Mouse (Mus musculus) myocyte (in vitro differentiated cells): ENCODE results near the gene Prdm13. TPM values are rescaled to one million over a fixed set of nuclear protein-coding genes. Genes with fewer than 3 reads are reported as not detected.
A peak's percentile ranks its signal among the peaks of the same experiment; 100 is the strongest.

ENCODE experiments used
- H3K27me3 ChIP-seq: one replicate; pipeline ENCODE4 v1.6.1; 2011; ENCODE audit not compliant: control insufficient read depth, insufficient read depth, insufficient read length
- H3K36me3 ChIP-seq: one replicate; pipeline ENCODE4 v1.6.1; 2011; ENCODE audit not compliant: control insufficient read depth, insufficient read depth
- H3K4me2 ChIP-seq: one replicate; pipeline ENCODE4 v1.6.1; 2011; ENCODE audit warnings: low read depth, control low read depth
- H3K4me3 ChIP-seq: one replicate; pipeline ENCODE4 v1.5.1; 2011; ENCODE audit warnings: mild to moderate bottlenecking, control low read depth, moderate library complexity
- H3K79me2 ChIP-seq: one replicate; pipeline ENCODE4 v1.6.1; 2011; ENCODE audit not compliant: control insufficient read depth, insufficient read depth
- H3ac ChIP-seq: one replicate; pipeline ENCODE4 v1.6.1; 2011; ENCODE audit not compliant: control insufficient read depth, insufficient read length
- CEBPB ChIP-seq: IDR thresholded peaks from 2 replicates; pipeline ENCODE4 v1.6.1; 2011; ENCODE audit warnings: mild to moderate bottlenecking, moderate library complexity; ENCODE audit not compliant: poor library complexity, insufficient read depth, severe bottlenecking
- E2F4 ChIP-seq: IDR thresholded peaks from one replicate; pipeline ENCODE4 v1.6.1; 2011; ENCODE audit warnings: mild to moderate bottlenecking, control low read depth, moderate library complexity; ENCODE audit not compliant: insufficient read depth
- MAX ChIP-seq: IDR thresholded peaks from one replicate; pipeline ENCODE4 v1.6.1; 2011; ENCODE audit warnings: low read depth, mild to moderate bottlenecking, control low read depth
- MYOD1 ChIP-seq, 3 experiments: IDR thresholded peaks; one replicate each; pipeline ENCODE4 v1.6.1; 2011; ENCODE audit warnings: control low read depth in 2 of 3, low read depth in 2 of 3, mild to moderate bottlenecking in 2 of 3, moderate library complexity in 1 of 3; ENCODE audit not compliant: insufficient read length in 2 of 3, control insufficient read depth in 1 of 3
- MYOG ChIP-seq, 3 experiments: IDR thresholded peaks; one replicate each; pipeline ENCODE4 v1.6.1; 2011; ENCODE audit warnings: control low read depth in 2 of 3, low read depth in 2 of 3, mild to moderate bottlenecking in 2 of 3; ENCODE audit not compliant: insufficient read length in 2 of 3, control insufficient read depth in 1 of 3, insufficient read depth in 1 of 3
- POLR2A ChIP-seq: IDR thresholded peaks from one replicate; pipeline ENCODE4 v1.6.1; 2011; ENCODE audit warnings: low read depth, mild to moderate bottlenecking, control low read depth, moderate library complexity; ENCODE audit not compliant: insufficient read length
- POLR2AphosphoS2 ChIP-seq: IDR thresholded peaks from one replicate; pipeline ENCODE4 v1.6.1; 2011; ENCODE audit warnings: low read depth, control low read depth; ENCODE audit not compliant: insufficient read length
- REST ChIP-seq: IDR thresholded peaks from one replicate; pipeline ENCODE4 v1.6.1; 2011; ENCODE audit warnings: mild to moderate bottlenecking, control low read depth, moderate library complexity; ENCODE audit not compliant: insufficient read depth, insufficient read length
- SRF ChIP-seq: IDR thresholded peaks from one replicate; pipeline ENCODE4 v1.6.1; 2011; ENCODE audit warnings: low read depth; ENCODE audit not compliant: control insufficient read depth, insufficient read length
- TCF12 ChIP-seq: IDR thresholded peaks from one replicate; pipeline ENCODE4 v1.6.1; 2011; ENCODE audit warnings: mild to moderate bottlenecking, control low read depth; ENCODE audit not compliant: poor library complexity, insufficient read depth, severe bottlenecking
- TCF3 ChIP-seq: IDR thresholded peaks from one replicate; pipeline ENCODE4 v1.6.1; 2011; ENCODE audit warnings: low read depth, control low read depth; ENCODE audit not compliant: insufficient read length
- USF1 ChIP-seq: IDR thresholded peaks from one replicate; pipeline ENCODE4 v1.6.1; 2011; ENCODE audit warnings: low read depth, mild to moderate bottlenecking, control low read depth, moderate library complexity
- polyA plus RNA-seq: library from polyadenylated mRNA; unstranded; fragments of >200 nt; fragmentation: generic; extraction: Trizol; gene quantifications from one replicate; pipeline ENCODE4 v1.2.1, GENCODE M21; 2012; ENCODE audit warnings: missing spikeins

The Prdm13 gene
- polyA plus RNA-seq, 1 experiment: not detected

- Histone ChIP-seq H3K79me2 (no peaks in the 10 kb centered on the region), H3K4me2 (peak overlapping the region; percentile 16), H3K27me3 (no peaks in the 10 kb centered on the region), H3K4me3 (no peak overlapping the region), H3ac (no peak overlapping the region), H3K36me3 (no peaks in the 10 kb centered on the region)
- TF ChIP-seq REST (peak; percentile 87), MYOD1 (IDR thresholded peaks at IDR 0.05; ENCODE audit: control insufficient read depth in 1 of 3, insufficient read length in 2 of 3, low read depth in 2 of 3) (peak in 1 of 3 experiments; percentile 23), MAX (peak; percentile 96), MYOG (IDR thresholded peaks at IDR 0.05; ENCODE audit: control insufficient read depth in 1 of 3, insufficient read depth in 1 of 3, insufficient read length in 2 of 3, low read depth in 2 of 3) (peak in 1 of 3 experiments; percentile 53), SRF (no peak)
Measured at GRCm38 (mm10) chr4:21712147-21712546, 26.4 kb upstream of the Prdm13 start.

GRCm38 (mm10) chr4:21705046-21705445, 19.3 kb upstream of the Prdm13 start:
- Histone ChIP-seq H3K4me3 (no peak overlapping the region), H3K36me3 (no peaks in the 10 kb centered on the region), H3K27me3 (no peaks in the 10 kb centered on the region), H3K79me2 (no peaks in the 10 kb centered on the region), H3K4me2 (no peak overlapping the region), H3ac (no peak overlapping the region)
- TF ChIP-seq REST (no peak), POLR2A (no peak), TCF3 (no peak), MAX (no peak), CEBPB (no peak), E2F4 (no peak), SRF (no peak), POLR2AphosphoS2 (no peak), MYOG (IDR thresholded peaks at IDR 0.05; ENCODE audit: control insufficient read depth in 1 of 3, insufficient read depth in 1 of 3, insufficient read length in 2 of 3, low read depth in 2 of 3) (no peak)

GRCm38 (mm10) chr4:21695638-21696254, 10.0 kb upstream of the Prdm13 start:
- peaks cover 5% of the 10 kb centered on the region for H3K27me3 ChIP-seq
- TF ChIP-seq MAX (no peak), TCF3 (no peak), MYOG (IDR thresholded peaks at IDR 0.05; ENCODE audit: control insufficient read depth in 1 of 3, insufficient read depth in 1 of 3, insufficient read length in 2 of 3, low read depth in 2 of 3) (no peak), USF1 (no peak), REST (no peak), E2F4 (no peak), POLR2AphosphoS2 (no peak), TCF12 (no peak), POLR2A (no peak), SRF (no peak), MYOD1 (IDR thresholded peaks at IDR 0.05; ENCODE audit: control insufficient read depth in 1 of 3, insufficient read length in 2 of 3, low read depth in 2 of 3) (no peak), CEBPB (no peak)

GRCm38 (mm10) chr4:21690221-21690620, 4.5 kb upstream of the Prdm13 start:
- TF ChIP-seq POLR2A (no peak), TCF12 (no peak), USF1 (no peak), TCF3 (no peak), MAX (no peak), REST (no peak), CEBPB (no peak), POLR2AphosphoS2 (no peak), MYOG (IDR thresholded peaks at IDR 0.05; ENCODE audit: control insufficient read depth in 1 of 3, insufficient read depth in 1 of 3, insufficient read length in 2 of 3, low read depth in 2 of 3) (no peak), MYOD1 (IDR thresholded peaks at IDR 0.05; ENCODE audit: control insufficient read depth in 1 of 3, insufficient read length in 2 of 3, low read depth in 2 of 3) (no peak), SRF (no peak), E2F4 (no peak)
- H3ac ChIP-seq: no peak overlapping the region
- H3K4me2 ChIP-seq: no peak overlapping the region
- no peaks in the 10 kb centered on the region for H3K79me2 ChIP-seq
- no peak overlapping the region for H3K4me3 ChIP-seq
- H3K27me3 ChIP-seq: peaks cover 46% of the 10 kb centered on the region
- H3K36me3 ChIP-seq: no peaks in the 10 kb centered on the region

More at GRCm38 (mm10) chr4:21695638-21696254, 10.0 kb upstream of the Prdm13 start:
- H3ac ChIP-seq: no peak overlapping the region
- H3K4me3 ChIP-seq: no peak overlapping the region
- H3K4me2 ChIP-seq: no peak overlapping the region
- H3K36me3 ChIP-seq: no peaks in the 10 kb centered on the region
- no peaks in the 10 kb centered on the region for H3K79me2 ChIP-seq
